Mouse (Mus musculus): ENCODE measurements at regions not wholly inside any gene's neighbourhood (a gene's known extent, or its start where the extent isn't known, plus 50 kb on each side); places are given as distances from the start of the nearest gene placed in this dataset.

DNA sequence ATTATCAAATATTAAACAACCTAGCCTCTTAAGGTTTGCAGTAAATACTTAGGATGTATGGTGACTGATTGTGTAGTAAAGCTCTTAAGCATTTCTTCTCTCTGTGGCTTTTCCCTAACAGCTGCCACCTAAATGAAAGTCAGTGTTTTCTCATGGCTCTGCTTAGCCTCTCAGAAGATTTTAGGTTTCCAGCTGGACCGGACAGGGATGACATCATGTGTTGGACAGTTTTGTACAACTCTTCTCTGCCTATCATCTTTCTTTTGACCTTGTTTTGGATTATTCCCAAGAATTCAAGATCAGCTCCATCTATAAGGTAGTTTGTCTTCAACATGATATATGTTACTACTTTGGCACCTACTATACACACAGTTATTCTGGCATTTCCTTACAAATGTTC lies 162.1 kb upstream of the Sorcs1 start:
- no peak overlapping the region for H3K27ac ChIP-seq (ENCODE audit: insufficient read depth, low read depth, low read length, poor library complexity, severe bottlenecking)
- no peaks in the 10 kb centered on the region for H3K9me3 ChIP-seq (ENCODE audit: control insufficient read depth, insufficient read depth, low read depth, low read length)
- in situ Hi-C loops (cut with MboI; ENCODE audit: low sequenced_read_pairs in 2 of 2, unreplicated experiment in 2 of 2), result no loop called here
- H3K9ac ChIP-seq (ENCODE audit: insufficient read depth, low read depth, low read length, poor library complexity, severe bottlenecking), result no peak overlapping the region
- H3K4me1 ChIP-seq (ENCODE audit: control insufficient read depth in 2 of 2, insufficient read depth in 2 of 2, low read length in 2 of 2, poor library complexity in 1 of 2), result no peaks in the 10 kb centered on the region
- no peak for TF ChIP-seq CHD2 (IDR thresholded peaks at IDR 0.05; ENCODE audit: low read depth, low read length)
- no peaks in the 10 kb centered on the region for H3K36me3 ChIP-seq (ENCODE audit: control insufficient read depth, insufficient read depth, low read length, poor library complexity, severe bottlenecking)
- DNase-seq (ENCODE audit: low read depth, low spot score), result no peak
- no peak overlapping the region for H3K4me3 ChIP-seq (ENCODE audit: insufficient read depth in 1 of 2, low read depth in 1 of 2, low read length in 2 of 2, poor library complexity in 1 of 2, severe bottlenecking in 1 of 2)

Data from ES-E14 (cell line).